Mouse (Mus musculus): Measurements from ENCODE around the gene Phactr1. TPM values are rescaled to one million over a fixed set of nuclear protein-coding genes. Genes with fewer than 3 reads are reported as not detected.

Gene Phactr1
- polyA plus RNA-seq, 1 experiment from 2014 or later, result 15.5 TPM

GRCm38 (mm10) chr13:43057104-43057503 lies 376.7 kb downstream of the Phactr1 start:
- no peaks in the 10 kb centered on the region for H3K9me3 ChIP-seq (ENCODE audit: control insufficient read depth, low read length)
- H3K27me3 ChIP-seq (ENCODE audit: control insufficient read depth, insufficient read depth, low read length), result no peaks in the 10 kb centered on the region
- WGBS, result 85% methylated on average over 2 of the region's 2 CpGs
- DNase-seq (ENCODE audit: low spot score, missing footprints) (no peak), ATAC-seq (ENCODE audit: low FRiP score) (no peak)
- no peaks in the 10 kb centered on the region for H3K36me3 ChIP-seq (ENCODE audit: control insufficient read depth, insufficient read depth, low read length)
- no peak overlapping the region for H3K9ac ChIP-seq (ENCODE audit: low read length)
- no peak overlapping the region for H3K4me2 ChIP-seq
- no peak overlapping the region for H3K27ac ChIP-seq (ENCODE audit: low read depth, low read length)
- H3K4me1 ChIP-seq (ENCODE audit: control insufficient read depth, insufficient read depth, low read length), result peaks cover 3% of the 10 kb centered on the region; the same call in 1 of the 2 replicates
- H3K4me3 ChIP-seq (ENCODE audit: low read depth, low read length), result no peak overlapping the region

GRCm38 (mm10) chr13:43063355-43063754 lies 382.9 kb downstream of the Phactr1 start:
- WGBS, result 89% methylated on average over 4 of the region's 4 CpGs
- H3K9me3 ChIP-seq (ENCODE audit: control insufficient read depth, low read length), result no peaks in the 10 kb centered on the region
- no peak overlapping the region for H3K27ac ChIP-seq (ENCODE audit: low read depth, low read length)
- no peak for ATAC-seq (ENCODE audit: low FRiP score)
- no peak overlapping the region for H3K9ac ChIP-seq (ENCODE audit: low read length)
- no peaks in the 10 kb centered on the region for H3K36me3 ChIP-seq (ENCODE audit: control insufficient read depth, insufficient read depth, low read length)
- no peaks in the 10 kb centered on the region for H3K4me1 ChIP-seq (ENCODE audit: control insufficient read depth, insufficient read depth, low read length)
- no peak overlapping the region for H3K4me3 ChIP-seq (ENCODE audit: low read depth, low read length)
- no peaks in the 10 kb centered on the region for H3K27me3 ChIP-seq (ENCODE audit: control insufficient read depth, insufficient read depth, low read length)
- DNase-seq (ENCODE audit: low spot score, missing footprints), result no peak
- no peak overlapping the region for H3K4me2 ChIP-seq

GRCm38 (mm10) chr13:43068716-43069265 lies 388.4 kb downstream of the Phactr1 start:
- H3K4me1 ChIP-seq (ENCODE audit: control insufficient read depth, insufficient read depth, low read length), result no peaks in the 10 kb centered on the region
- H3K27ac ChIP-seq (ENCODE audit: low read depth, low read length), result no peak overlapping the region
- no peaks in the 10 kb centered on the region for H3K27me3 ChIP-seq (ENCODE audit: control insufficient read depth, insufficient read depth, low read length)
- no peaks in the 10 kb centered on the region for H3K9me3 ChIP-seq (ENCODE audit: control insufficient read depth, low read length)
- no peak overlapping the region for H3K9ac ChIP-seq (ENCODE audit: low read length)
- WGBS, result 88% methylated on average over 8 of the region's 8 CpGs
- H3K4me3 ChIP-seq (ENCODE audit: low read depth, low read length), result no peak overlapping the region
- no peak overlapping the region for H3K4me2 ChIP-seq
- ATAC-seq (ENCODE audit: low FRiP score), result no peak
- no peak for DNase-seq (ENCODE audit: low spot score, missing footprints)
- H3K36me3 ChIP-seq (ENCODE audit: control insufficient read depth, insufficient read depth, low read length), result no peaks in the 10 kb centered on the region

- 83% methylated on average over 4 of the region's 4 CpGs for WGBS
- no peak for ATAC-seq (ENCODE audit: low FRiP score)
- no peaks in the 10 kb centered on the region for H3K9me3 ChIP-seq (ENCODE audit: control insufficient read depth, low read length)
- no peak overlapping the region for H3K4me2 ChIP-seq
- H3K9ac ChIP-seq (ENCODE audit: low read length), result no peak overlapping the region
- DNase-seq (ENCODE audit: low spot score, missing footprints), result no peak
- no peaks in the 10 kb centered on the region for H3K4me1 ChIP-seq (ENCODE audit: control insufficient read depth, insufficient read depth, low read length)
- no peaks in the 10 kb centered on the region for H3K36me3 ChIP-seq (ENCODE audit: control insufficient read depth, insufficient read depth, low read length)
- no peak overlapping the region for H3K27ac ChIP-seq (ENCODE audit: low read depth, low read length)
- no peak overlapping the region for H3K4me3 ChIP-seq (ENCODE audit: low read depth, low read length)
- no peaks in the 10 kb centered on the region for H3K27me3 ChIP-seq (ENCODE audit: control insufficient read depth, insufficient read depth, low read length)
These were observed 390.1 kb downstream of the Phactr1 start for GRCm38 (mm10) chr13:43070496-43070895.

GRCm38 (mm10) chr13:43070971-43071370 lies 390.5 kb downstream of the Phactr1 start:
- ATAC-seq (ENCODE audit: low FRiP score), result no peak
- Histone ChIP-seq H3K4me1 (ENCODE audit: control insufficient read depth, insufficient read depth, low read length) (no peaks in the 10 kb centered on the region), H3K9me3 (ENCODE audit: control insufficient read depth, low read length) (no peaks in the 10 kb centered on the region), H3K27ac (ENCODE audit: low read depth, low read length) (no peak overlapping the region), H3K4me2 (no peak overlapping the region), H3K27me3 (ENCODE audit: control insufficient read depth, insufficient read depth, low read length) (no peaks in the 10 kb centered on the region), H3K9ac (ENCODE audit: low read length) (no peak overlapping the region), H3K36me3 (ENCODE audit: control insufficient read depth, insufficient read depth, low read length) (no peaks in the 10 kb centered on the region), H3K4me3 (ENCODE audit: low read depth, low read length) (no peak overlapping the region)
- 94% methylated on average over 2 of the region's 2 CpGs for WGBS
- DNase-seq (ENCODE audit: low spot score, missing footprints), result peak; percentile 12

- H3K9me3 ChIP-seq (ENCODE audit: control insufficient read depth, low read length), result no peaks in the 10 kb centered on the region
- no peak for DNase-seq (ENCODE audit: low spot score, missing footprints)
- H3K4me3 ChIP-seq (ENCODE audit: low read depth, low read length), result no peak overlapping the region
- no peak for ATAC-seq (ENCODE audit: low FRiP score)
- 75% methylated on average over 6 of the region's 6 CpGs for WGBS
- no peak overlapping the region for H3K27ac ChIP-seq (ENCODE audit: low read depth, low read length)
- H3K4me1 ChIP-seq (ENCODE audit: control insufficient read depth, insufficient read depth, low read length), result no peaks in the 10 kb centered on the region
- H3K27me3 ChIP-seq (ENCODE audit: control insufficient read depth, insufficient read depth, low read length), result no peaks in the 10 kb centered on the region
- H3K9ac ChIP-seq (ENCODE audit: low read length), result no peak overlapping the region
- H3K4me2 ChIP-seq, result no peak overlapping the region
- H3K36me3 ChIP-seq (ENCODE audit: control insufficient read depth, insufficient read depth, low read length), result no peaks in the 10 kb centered on the region
These were observed 395.0 kb downstream of the Phactr1 start for GRCm38 (mm10) chr13:43075456-43075855.

- ATAC-seq (ENCODE audit: low FRiP score) (no peak), DNase-seq (ENCODE audit: low spot score, missing footprints) (no peak)
- Histone ChIP-seq H3K27me3 (ENCODE audit: control insufficient read depth, insufficient read depth, low read length) (no peaks in the 10 kb centered on the region), H3K4me2 (no peak overlapping the region), H3K27ac (ENCODE audit: low read depth, low read length) (no peak overlapping the region), H3K4me3 (ENCODE audit: low read depth, low read length) (no peak overlapping the region), H3K4me1 (ENCODE audit: control insufficient read depth, insufficient read depth, low read length) (no peaks in the 10 kb centered on the region), H3K9ac (ENCODE audit: low read length) (no peak overlapping the region), H3K9me3 (ENCODE audit: control insufficient read depth, low read length) (no peaks in the 10 kb centered on the region), H3K36me3 (ENCODE audit: control insufficient read depth, insufficient read depth, low read length) (no peaks in the 10 kb centered on the region)
- WGBS, result 89% methylated on average over 9 of the region's 9 CpGs
These were observed 397.1 kb downstream of the Phactr1 start for GRCm38 (mm10) chr13:43077485-43077884.

GRCm38 (mm10) chr13:43085226-43085625 lies 404.8 kb downstream of the Phactr1 start:
- ATAC-seq (ENCODE audit: low FRiP score) (no peak), DNase-seq (ENCODE audit: low spot score, missing footprints) (no peak)
- Histone ChIP-seq H3K9me3 (ENCODE audit: control insufficient read depth, low read length) (no peaks in the 10 kb centered on the region), H3K4me1 (ENCODE audit: control insufficient read depth, insufficient read depth, low read length) (no peaks in the 10 kb centered on the region), H3K4me2 (no peak overlapping the region), H3K9ac (ENCODE audit: low read length) (no peak overlapping the region), H3K4me3 (ENCODE audit: low read depth, low read length) (no peak overlapping the region), H3K27me3 (ENCODE audit: control insufficient read depth, insufficient read depth, low read length) (no peaks in the 10 kb centered on the region), H3K36me3 (ENCODE audit: control insufficient read depth, insufficient read depth, low read length) (no peaks in the 10 kb centered on the region), H3K27ac (ENCODE audit: low read depth, low read length) (no peak overlapping the region)
- WGBS, result 92% methylated on average over 7 of the region's 7 CpGs

GRCm38 (mm10) chr13:43094365-43094764 lies 413.9 kb downstream of the Phactr1 start:
- no peaks in the 10 kb centered on the region for H3K36me3 ChIP-seq (ENCODE audit: control insufficient read depth, insufficient read depth, low read length)
- no peak overlapping the region for H3K27ac ChIP-seq (ENCODE audit: low read depth, low read length)
- WGBS, result 52% methylated on average over 7 of the region's 7 CpGs
- DNase-seq (ENCODE audit: low spot score, missing footprints) (peak; percentile 90), ATAC-seq (ENCODE audit: low FRiP score) (no peak)
- H3K9me3 ChIP-seq (ENCODE audit: control insufficient read depth, low read length), result no peaks in the 10 kb centered on the region
- H3K4me3 ChIP-seq (ENCODE audit: low read depth, low read length), result no peak overlapping the region
- H3K27me3 ChIP-seq (ENCODE audit: control insufficient read depth, insufficient read depth, low read length), result no peaks in the 10 kb centered on the region
- H3K4me2 ChIP-seq, result no peak overlapping the region
- no peak overlapping the region for H3K9ac ChIP-seq (ENCODE audit: low read length)
- H3K4me1 ChIP-seq (ENCODE audit: control insufficient read depth, insufficient read depth, low read length), result no peaks in the 10 kb centered on the region
